Mouse (Mus musculus): Measurements from ENCODE around the gene Nrip1.

The Nrip1 gene

DNA sequence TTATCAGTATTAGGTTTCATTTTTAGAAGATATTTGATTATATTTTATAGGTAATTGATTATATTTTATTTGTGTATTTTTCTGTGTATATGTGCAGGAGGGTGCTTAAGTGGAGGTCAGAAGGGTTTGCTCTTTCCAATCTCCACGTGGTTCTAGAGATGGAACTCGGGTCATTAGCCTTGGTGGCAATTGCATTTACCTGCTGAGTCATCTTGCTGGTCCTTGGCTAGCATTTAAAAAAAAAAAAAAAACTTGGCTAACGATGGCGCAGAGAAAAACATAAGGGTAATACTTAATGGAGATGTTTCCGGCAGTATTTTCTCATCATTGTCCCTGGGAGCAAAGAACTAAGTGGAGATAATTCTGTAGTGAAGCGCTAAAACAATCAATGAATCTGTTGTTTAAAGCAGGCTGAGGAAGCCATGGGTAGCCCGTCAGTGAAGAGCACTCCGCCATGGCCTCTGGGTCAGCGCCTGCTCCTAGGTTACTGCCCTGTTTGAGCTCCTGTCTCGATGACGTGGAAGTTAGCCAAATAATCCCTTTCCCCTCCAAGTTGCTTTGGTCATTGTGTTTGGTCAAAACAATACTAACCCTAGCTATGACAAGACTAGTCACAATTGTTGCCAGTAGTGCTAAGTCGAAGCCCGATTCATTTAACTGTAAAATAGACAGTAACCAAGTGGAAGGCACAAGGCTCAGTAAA lies 25.8 kb downstream of the Nrip1 start:
- no peak for DNase-seq (ENCODE audit: low spot score in 2 of 2)

DNA sequence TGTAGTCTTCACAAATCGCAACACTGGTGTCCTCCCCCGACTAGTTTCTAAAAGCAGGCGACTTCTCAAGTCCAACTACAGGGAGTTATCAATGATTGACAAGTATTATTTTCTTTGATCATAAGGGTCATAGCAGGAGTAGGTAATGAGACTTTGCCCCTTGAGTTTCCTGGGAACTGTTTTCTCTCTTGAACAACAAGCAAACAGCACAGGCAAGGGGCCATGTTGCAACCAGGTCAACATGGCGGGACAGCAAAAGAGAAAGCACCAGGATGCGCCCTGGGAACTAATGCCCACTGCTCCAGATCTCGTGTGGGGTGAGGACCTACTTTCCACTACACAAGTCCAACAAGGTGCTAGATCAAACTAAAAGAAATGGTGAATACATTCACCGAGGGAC lies 27.3 kb downstream of the Nrip1 start:
- DNase-seq (ENCODE audit: low spot score in 2 of 2): no peak

DNA sequence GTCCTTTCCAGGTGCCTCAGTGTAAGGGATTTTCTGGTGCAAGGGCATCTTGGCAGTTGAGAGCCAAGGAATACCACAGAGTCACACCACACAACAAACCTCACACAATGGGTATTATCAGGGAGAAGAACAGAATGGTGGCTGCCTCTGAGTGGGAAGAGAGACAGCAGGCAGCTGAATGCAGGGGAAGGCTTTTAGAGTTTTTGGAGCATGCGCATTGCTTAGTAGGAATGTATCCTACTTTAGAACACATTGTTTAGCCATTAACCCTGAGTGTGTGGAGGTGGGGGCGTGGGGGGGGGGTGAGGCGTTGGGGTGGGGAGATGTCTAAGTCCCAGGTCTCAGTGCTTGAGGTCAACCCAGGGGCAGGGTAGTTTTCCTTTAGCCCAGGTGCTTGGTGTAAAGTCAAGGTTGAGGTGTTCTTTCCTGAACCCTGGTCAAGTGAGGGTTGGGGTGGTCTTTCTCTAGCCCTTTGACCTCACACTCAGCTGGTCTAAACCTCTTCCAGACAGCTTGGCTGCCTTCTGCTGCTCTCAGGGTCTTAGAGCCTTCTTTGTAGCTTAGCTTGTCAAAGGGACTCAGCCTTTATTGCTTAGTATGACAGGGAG lies 28.8 kb downstream of the Nrip1 start:
- DNase-seq (ENCODE audit: low spot score in 2 of 2): no peak

DNA sequence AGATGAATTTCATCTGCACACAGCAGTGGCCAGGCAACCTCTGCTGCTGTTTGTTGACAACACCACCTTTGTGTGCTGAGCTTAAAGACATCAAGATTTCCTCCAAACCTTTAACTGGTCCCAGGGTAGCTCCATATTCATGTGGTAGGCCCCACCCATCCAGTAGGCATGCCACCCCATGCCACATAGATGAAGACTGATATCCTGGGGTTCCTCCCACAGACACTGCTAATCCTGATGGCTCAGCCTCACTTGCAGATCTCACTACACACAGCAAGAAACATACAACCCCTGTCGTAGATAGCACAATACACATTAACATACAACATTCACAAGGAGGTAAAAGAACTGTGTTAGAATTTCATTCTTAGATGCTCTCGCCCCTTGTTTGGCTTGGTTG lies 29.6 kb downstream of the Nrip1 start:
- DNase-seq (ENCODE audit: low spot score in 2 of 2): no peak

DNA sequence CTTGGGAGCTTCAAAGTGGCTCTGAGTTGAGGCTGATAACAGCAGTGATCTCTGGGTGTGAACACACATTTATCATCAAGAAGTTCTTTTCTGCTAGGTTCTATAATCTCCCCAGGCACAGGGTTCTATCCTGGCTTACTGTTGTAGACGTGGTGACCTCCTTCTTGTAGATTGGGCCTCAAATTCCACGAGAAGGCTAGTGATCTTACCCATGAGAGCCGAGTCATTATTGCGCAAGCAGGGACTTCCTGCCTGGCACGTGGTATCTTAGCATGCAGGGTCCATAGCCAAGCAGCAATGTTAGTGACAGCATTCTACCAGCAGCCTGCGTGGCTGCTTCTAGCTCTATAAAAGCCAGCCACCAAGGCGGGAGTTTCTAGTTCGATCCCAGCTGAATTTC lies 32.0 kb downstream of the Nrip1 start:
- no peak for DNase-seq (ENCODE audit: low spot score in 2 of 2)

DNA sequence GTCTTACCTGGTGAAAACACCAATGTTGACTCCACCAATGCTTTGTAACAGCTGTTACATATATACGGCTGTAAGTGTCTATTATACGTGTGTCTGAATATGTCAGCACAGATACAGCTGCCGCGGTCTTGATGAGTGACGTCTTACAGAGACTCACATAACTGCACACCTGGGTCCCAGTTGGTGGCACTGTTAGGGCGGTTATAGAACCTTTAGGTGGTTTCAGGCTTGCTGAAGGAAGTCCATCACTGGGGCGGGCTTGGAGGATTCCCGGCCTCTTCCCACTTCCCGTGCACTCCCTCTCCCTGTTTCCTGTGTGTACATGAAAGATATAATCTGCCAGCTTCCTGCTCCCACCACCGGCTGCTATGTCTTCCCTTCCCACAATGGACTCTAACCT lies 34.4 kb downstream of the Nrip1 start:
- no peak for DNase-seq (ENCODE audit: low spot score in 2 of 2)

DNA sequence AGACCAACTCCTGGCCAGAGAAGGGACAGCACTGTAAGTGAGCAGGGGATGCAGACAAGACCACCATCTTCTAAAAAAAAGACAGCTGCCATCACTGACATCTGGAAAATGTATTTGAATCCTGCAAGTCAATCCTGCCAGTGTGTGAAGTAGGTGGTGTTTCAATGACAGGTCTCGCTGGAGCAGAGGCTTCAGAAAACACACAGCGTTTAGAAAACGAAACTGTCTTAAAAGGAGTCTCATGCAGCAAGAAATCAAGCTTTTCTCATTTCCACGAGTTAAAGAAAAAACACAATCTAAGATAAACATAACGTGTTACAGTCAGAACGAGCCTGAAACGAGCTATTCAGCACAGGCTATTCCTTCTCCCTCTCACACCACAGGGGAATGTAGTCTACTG lies 36.3 kb downstream of the Nrip1 start:
- no peak for DNase-seq (ENCODE audit: low spot score in 2 of 2)

GRCm38 (mm10) chr16:76336932-76337331 lies 36.7 kb downstream of the Nrip1 start:
- DNase-seq (ENCODE audit: low spot score in 2 of 2): no peak

- no peak for DNase-seq (ENCODE audit: low spot score in 2 of 2)
These were observed 37.7 kb downstream of the Nrip1 start for GRCm38 (mm10) chr16:76335913-76336312.

- DNase-seq (ENCODE audit: low spot score in 2 of 2): no peak
These were observed 41.5 kb downstream of the Nrip1 start for GRCm38 (mm10) chr16:76332127-76332526.

DNA sequence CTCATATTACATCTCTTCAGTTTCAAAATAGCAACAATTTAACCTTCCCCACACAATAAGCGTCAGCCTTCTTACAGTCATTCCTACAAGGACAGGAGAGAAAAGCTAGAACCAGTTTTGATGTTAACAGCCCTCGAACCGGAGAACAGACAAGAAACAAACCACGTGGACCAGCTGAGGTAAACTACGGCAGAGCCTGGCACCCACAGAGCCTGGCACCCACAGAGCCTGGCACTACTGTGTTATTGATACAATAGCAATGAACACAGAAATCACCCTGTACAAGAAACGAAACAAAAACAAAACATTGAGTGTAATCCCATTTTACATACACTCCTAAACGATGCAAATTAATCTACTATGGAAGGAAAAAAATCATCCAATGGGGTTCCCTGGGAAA lies 42.4 kb downstream of the Nrip1 start:
- DNase-seq (ENCODE audit: low spot score in 2 of 2): no peak

DNA sequence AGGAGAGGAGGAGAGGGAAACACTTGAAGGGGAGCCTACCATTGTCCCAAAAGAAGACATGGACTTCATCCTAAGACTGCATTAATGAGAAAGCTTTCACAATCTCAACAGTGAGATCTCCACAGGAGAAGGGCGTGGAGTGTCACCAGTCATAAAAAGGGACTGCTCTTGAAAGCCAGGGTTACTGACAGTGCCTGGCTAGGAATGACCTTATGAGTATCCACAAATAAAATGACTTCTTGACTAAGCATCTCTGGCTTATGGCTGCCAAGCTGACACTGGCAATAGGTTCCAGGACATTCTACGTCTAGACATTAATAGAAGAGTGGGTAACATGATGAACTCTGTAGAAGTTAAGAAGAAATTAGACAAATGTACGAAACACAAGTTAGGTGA lies 48.3 kb downstream of the Nrip1 start:
- DNase-seq (ENCODE audit: low spot score in 2 of 2): no peak

- no peak for DNase-seq (ENCODE audit: low spot score in 2 of 2)
These were observed 49.0 kb downstream of the Nrip1 start for GRCm38 (mm10) chr16:76324411-76325314.

DNA sequence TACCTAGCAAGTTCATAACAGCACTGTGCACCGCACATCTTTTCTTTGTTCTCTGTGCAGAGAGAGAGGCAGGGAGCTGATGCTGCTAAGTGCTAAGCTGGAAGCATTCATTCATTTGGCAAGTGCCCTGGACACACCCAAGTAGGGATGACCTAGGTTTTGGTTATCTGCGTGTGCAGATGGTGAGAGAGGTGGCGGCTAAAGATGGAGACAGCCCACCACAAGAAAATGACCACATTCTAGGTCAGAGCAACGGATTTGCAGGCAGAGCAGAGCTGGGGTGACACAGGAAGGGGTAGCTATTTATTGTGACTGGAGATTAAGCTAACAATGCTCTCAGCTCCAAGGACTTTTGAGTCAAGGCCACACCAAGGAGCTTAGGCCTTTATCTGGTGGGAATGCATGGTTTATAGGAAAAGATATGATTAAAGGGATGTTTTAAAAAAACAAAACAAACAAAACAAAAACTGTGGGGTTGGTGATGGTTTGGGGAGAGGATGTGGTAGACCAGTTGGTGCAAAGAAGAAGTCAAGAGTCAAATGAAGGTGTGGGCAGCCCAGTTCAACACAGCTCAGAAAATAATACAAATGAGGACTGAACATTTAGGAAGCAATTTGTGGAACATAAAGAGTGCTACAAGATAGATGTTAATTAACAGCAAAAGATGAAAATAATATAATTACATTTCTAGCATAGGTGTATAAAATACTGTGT lies 49.9 kb downstream of the Nrip1 start:
- peak; percentile 68 to 78 for DNase-seq (ENCODE audit: low spot score in 2 of 2)

DNA sequence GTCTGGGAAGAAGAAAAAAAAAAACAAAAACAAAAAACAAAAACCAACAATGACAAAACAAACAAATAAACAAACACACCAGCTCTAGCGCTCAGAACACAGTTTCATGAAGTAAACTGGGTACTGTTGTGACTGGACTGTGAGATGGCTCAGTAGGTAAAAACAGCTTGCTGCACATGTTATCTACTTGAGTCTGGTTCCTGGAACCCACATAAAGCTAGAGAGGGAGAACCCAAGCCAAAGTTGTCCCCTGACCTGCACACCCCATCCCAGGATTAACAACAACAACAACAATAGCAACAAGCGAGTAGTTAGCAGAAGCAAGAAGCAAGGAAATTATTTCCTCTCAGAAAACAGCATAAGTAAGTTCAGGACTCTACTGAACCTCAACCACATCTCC lies 50.5 kb downstream of the Nrip1 start:
- DNase-seq (ENCODE audit: low spot score in 2 of 2): no peak

- DNase-seq (ENCODE audit: low spot score in 2 of 2): no peak
These were observed 52.0 kb downstream of the Nrip1 start for GRCm38 (mm10) chr16:76321527-76322165.

DNA sequence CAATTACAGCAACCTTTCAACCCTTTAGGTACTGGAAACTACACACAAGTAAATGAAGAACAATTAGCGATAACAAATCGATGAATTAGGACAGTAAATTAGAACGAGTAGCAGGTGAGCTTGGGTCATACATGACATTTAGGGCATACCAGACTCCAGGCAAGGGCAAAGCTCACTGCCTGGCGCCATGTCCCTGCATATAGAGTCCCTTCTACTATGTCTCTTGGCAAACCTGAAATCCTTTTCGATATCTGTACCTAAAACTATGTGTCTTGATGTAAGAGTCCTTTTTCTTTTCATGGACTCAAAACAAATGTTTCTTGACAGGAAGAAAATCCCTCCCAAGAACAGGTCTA lies 53.5 kb downstream of the Nrip1 start:
- DNase-seq (ENCODE audit: low spot score in 2 of 2): no peak

DNA sequence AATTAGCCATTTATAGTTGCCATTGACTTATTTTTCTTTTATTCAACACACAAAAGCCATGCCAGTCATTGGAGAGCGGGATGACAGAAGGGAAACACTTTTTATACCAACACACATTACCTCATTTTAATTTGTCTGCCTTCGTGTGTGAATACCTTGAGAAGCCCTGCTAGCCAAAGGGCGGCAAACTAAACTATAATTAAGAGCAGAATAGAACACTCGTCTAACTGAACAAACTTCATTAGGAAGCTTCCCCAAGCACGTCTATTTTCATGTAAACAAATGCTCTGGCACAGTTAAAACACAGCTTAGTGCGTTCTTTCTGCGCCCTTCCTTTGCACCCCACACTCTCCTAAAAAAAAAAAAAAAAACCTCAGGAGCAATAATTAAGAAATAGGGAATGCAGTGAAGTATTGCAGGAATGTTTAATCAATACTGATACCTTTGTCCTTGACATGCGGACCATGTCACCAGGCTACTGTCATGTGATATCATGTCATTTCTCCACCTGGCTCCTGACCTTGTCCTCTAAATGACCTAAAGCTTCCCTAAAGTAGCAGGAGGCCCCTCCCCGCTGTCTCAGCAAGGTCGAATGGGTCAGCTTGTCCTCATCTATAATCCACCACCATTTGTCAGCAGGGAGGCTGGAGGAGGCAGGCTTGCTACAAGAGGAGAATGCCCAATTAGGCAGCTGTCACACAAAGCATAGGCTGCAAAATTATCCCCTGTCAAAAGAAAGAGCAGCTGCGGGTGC lies 54.1 kb downstream of the Nrip1 start:
- DNase-seq (ENCODE audit: low spot score in 2 of 2): no peak

GRCm38 (mm10) chr16:76318331-76318922 lies 55.2 kb downstream of the Nrip1 start:
- DNase-seq (ENCODE audit: low spot score in 2 of 2): no peak

- no peak for DNase-seq (ENCODE audit: low spot score in 2 of 2)
These were observed 56.4 kb downstream of the Nrip1 start for GRCm38 (mm10) chr16:76316940-76317822.

All from spleen, postnatal 10 days (tissue).